Mouse (Mus musculus) heart, postnatal 0 days (tissue): ENCODE data around the gene 1700003H04Rik. TPM values are rescaled to one million over a fixed set of nuclear protein-coding genes. Genes with fewer than 3 reads are reported as not detected.

Source experiments
- ATAC-seq: fragments of 200-750 bp; cut with Nextera tagmentation; 2 replicates; pipeline ENCODE4 v1.8.0; 2017; ENCODE audit warnings: low read depth, moderate number of reproducible peaks, moderate library complexity; ENCODE audit not compliant: insufficient read depth
- DNase-seq: peaks from one replicate; pipeline ENCODE4 v3.0.0-alpha.2; 2016; ENCODE audit warnings: low spot score
- H3K27ac ChIP-seq: fragments of 300-500 bp; sonication (generic); 2 replicates; pipeline ENCODE4 v1.5.1; 2014; ENCODE audit warnings: low read depth, mild to moderate bottlenecking
- H3K27me3 ChIP-seq: fragments of 300-500 bp; sonication (generic); 2 replicates; pipeline ENCODE4 v1.6.1; 2014; ENCODE audit warnings: low read length, mixed read lengths; ENCODE audit not compliant: control insufficient read depth, insufficient read depth
- H3K36me3 ChIP-seq: fragments of 300-500 bp; sonication (generic); replicated peaks from 2 replicates; pipeline ENCODE4 v1.6.1; 2014; ENCODE audit warnings: low read length, mixed read lengths; ENCODE audit not compliant: control insufficient read depth, insufficient read depth
- H3K4me1 ChIP-seq: fragments of 300-500 bp; sonication (generic); 2 replicates; pipeline ENCODE4 v1.6.1; 2014; ENCODE audit warnings: antibody characterized with exemption; ENCODE audit not compliant: control insufficient read depth, insufficient read depth
- H3K4me2 ChIP-seq: fragments of 300-500 bp; sonication (generic); 2 replicates; pipeline ENCODE4 v1.6.1; 2014; ENCODE audit warnings: low read depth, mild to moderate bottlenecking, low read length, moderate library complexity
- H3K4me3 ChIP-seq: fragments of 300-500 bp; sonication (generic); 2 replicates; pipeline ENCODE4 v1.5.1; 2014; ENCODE audit warnings: low read depth, low read length
- H3K9ac ChIP-seq: fragments of 300-500 bp; sonication (generic); replicated peaks from 2 replicates; pipeline ENCODE4 v1.6.1; 2014; ENCODE audit warnings: low read depth, low read length, mixed read lengths
- H3K9me3 ChIP-seq: fragments of 300-500 bp; sonication (generic); replicated peaks from 2 replicates; pipeline ENCODE4 v1.6.1; 2016; ENCODE audit warnings: low read length; ENCODE audit not compliant: control insufficient read depth
- CTCF ChIP-seq: IDR thresholded peaks from 2 replicates; pipeline ENCODE4 v1.5.1; 2016; ENCODE audit warnings: antibody characterized with exemption, control low read depth, low read depth
- EP300 ChIP-seq: IDR thresholded peaks from 2 replicates; pipeline ENCODE4 v1.6.1; 2016; ENCODE audit warnings: antibody characterized with exemption, low read depth
- WGBS: fragments of 180-500 bp; shearing (Covaris S2); extraction: QIAGEN DNeasy Blood & Tissue Kit; methylation state at CpG from one replicate; pipeline ENCODE4 v1.1.7; 2014; 5-methylcytosine and 5-hydroxymethylcytosine counted together
- polyA plus RNA-seq: library from polyadenylated mRNA; unstranded; fragments of >200 nt; fragmentation: Nextera tagmentation; extraction: Ambion mirVana; gene quantifications from 2 replicates; pipeline ENCODE4 v1.2.1, GENCODE M21; 2015
- total RNA-seq: library from RNA; depleted of rRNA; stranded (reverse); fragments of >200 nt; gene quantifications from 2 replicates; pipeline ENCODE4 v1.2.3, GENCODE M21; 2014; ENCODE audit warnings: low replicate concordance; rRNA removed

1700003H04Rik gene
- total and polyA plus RNA-seq, 2 experiments from 2014 or later: not detected

GRCm38 (mm10) chr3:124548898-124549297, 32.0 kb downstream of the 1700003H04Rik start:
- H3K9ac ChIP-seq: no peak overlapping the region
- 86% methylated on average over 10 of the region's 10 CpGs for WGBS
- no peak for ATAC-seq
- H3K4me2 ChIP-seq: no peak overlapping the region
- H3K4me1 ChIP-seq: no peaks in the 10 kb centered on the region
- no peaks in the 10 kb centered on the region for H3K9me3 ChIP-seq
- no peaks in the 10 kb centered on the region for H3K27me3 ChIP-seq
- TF ChIP-seq CTCF (no peak), EP300 (no peak)
- no peak for DNase-seq
- H3K4me3 ChIP-seq: no peak overlapping the region
- no peak overlapping the region for H3K27ac ChIP-seq
- H3K36me3 ChIP-seq: no peaks in the 10 kb centered on the region

GRCm38 (mm10) chr3:124538260-124538659, 42.6 kb downstream of the 1700003H04Rik start:
- Histone ChIP-seq H3K4me3 (no peak overlapping the region), H3K27me3 (no peaks in the 10 kb centered on the region), H3K27ac (no peak overlapping the region), H3K9ac (no peak overlapping the region), H3K36me3 (no peaks in the 10 kb centered on the region), H3K4me2 (no peak overlapping the region), H3K9me3 (no peaks in the 10 kb centered on the region), H3K4me1 (no peaks in the 10 kb centered on the region)
- TF ChIP-seq CTCF (no peak), EP300 (no peak)
- no peak for ATAC-seq
- WGBS: 69% methylated on average over 2 of the region's 2 CpGs
- DNase-seq: no peak

- 42% methylated on average over 1 of the region's 1 CpGs for WGBS
- no peak for DNase-seq
- Histone ChIP-seq H3K9me3 (no peaks in the 10 kb centered on the region), H3K27me3 (no peaks in the 10 kb centered on the region), H3K4me2 (no peak overlapping the region), H3K27ac (no peak overlapping the region), H3K36me3 (no peaks in the 10 kb centered on the region), H3K9ac (no peak overlapping the region), H3K4me1 (no peaks in the 10 kb centered on the region), H3K4me3 (no peak overlapping the region)
- no peak for ATAC-seq
- no peak for TF ChIP-seq CTCF
- no peak for TF ChIP-seq EP300
These were observed 44.3 kb downstream of the 1700003H04Rik start for GRCm38 (mm10) chr3:124536602-124537001.

- ATAC-seq (no peak), DNase-seq (no peak)
- TF ChIP-seq CTCF: no peak
- TF ChIP-seq EP300: no peak
- 52% methylated on average over 2 of the region's 2 CpGs for WGBS
- Histone ChIP-seq H3K36me3 (no peaks in the 10 kb centered on the region), H3K4me2 (no peak overlapping the region), H3K9ac (no peak overlapping the region), H3K4me3 (no peak overlapping the region), H3K27me3 (no peaks in the 10 kb centered on the region), H3K4me1 (no peaks in the 10 kb centered on the region), H3K27ac (no peak overlapping the region), H3K9me3 (no peaks in the 10 kb centered on the region)
These were observed 62.1 kb downstream of the 1700003H04Rik start for GRCm38 (mm10) chr3:124518786-124519185.

Other genes starting within 250 kb of the 1700003H04Rik start
- not detected in 2 replicates for gene 1700006A11Rik, start 155.1 kb downstream of the 1700003H04Rik start, total RNA-seq
- gene 1700006A11Rik, start 155.1 kb downstream of the 1700003H04Rik start, polyA plus RNA-seq: not detected in 2 replicates